Mouse (Mus musculus) naive thymus-derived CD4-positive, alpha-beta T cell, adult 2 months (primary cell): ENCODE measurements around the gene Acsm1.

Source experiments
- DNase-seq: peaks from one replicate; pipeline ENCODE4 v3.0.0-alpha.2; 2011; ENCODE audit warnings: low read depth

The Acsm1 gene

GRCm38 (mm10) chr7:119670925-119671324 lies 64.1 kb downstream of the Acsm1 start:
- no peak for DNase-seq

GRCm38 (mm10) chr7:119673465-119673864 lies 66.6 kb downstream of the Acsm1 start:
- peak; percentile 58 for DNase-seq

GRCm38 (mm10) chr7:119680107-119680506 lies 73.3 kb downstream of the Acsm1 start:
- no peak for DNase-seq

DNA sequence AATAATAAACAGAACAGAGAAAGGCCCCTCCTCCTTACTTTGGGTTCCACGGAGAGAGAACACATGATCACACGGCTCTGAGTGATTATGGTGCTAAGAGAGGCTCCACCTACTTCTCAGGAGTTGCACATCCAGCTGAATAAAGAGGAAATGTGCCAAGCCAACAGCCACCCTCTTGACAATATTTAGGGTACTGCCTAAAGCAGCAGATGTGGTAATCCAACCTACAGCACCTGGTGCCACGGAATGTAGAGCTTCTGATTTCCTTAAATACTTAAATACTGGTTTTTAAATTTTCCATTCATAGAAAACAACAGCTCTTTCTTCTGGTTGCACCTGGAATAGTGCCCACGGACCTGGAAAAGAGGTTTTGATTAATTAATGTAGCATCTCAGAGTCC lies 75.9 kb downstream of the Acsm1 start:
- DNase-seq = no peak

DNA sequence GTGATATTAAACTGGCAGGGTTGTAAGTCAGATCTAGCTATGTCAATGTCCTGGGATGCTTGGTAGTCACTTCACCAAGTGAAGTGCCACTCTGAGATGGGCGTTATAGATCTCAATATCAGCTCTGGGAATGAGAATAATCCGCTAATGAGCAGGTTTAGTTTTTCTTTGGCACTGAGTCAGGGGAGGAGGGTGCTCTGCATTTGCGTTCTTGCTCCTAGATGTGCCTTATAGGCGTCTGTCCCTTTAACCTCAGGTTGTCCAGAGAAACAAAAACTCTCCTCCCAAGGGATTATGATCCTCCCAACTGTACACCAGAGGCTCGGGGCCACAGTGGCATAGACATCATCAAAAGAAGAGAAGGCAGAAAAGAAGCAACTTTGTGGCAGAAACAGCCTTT lies 82.9 kb downstream of the Acsm1 start, which contains the start of gene Acsm4:
TSS of gene Acsm4 (plus strand) at position 301 of the 400 bp plus-strand sequence.
- no peak for DNase-seq

DNA sequence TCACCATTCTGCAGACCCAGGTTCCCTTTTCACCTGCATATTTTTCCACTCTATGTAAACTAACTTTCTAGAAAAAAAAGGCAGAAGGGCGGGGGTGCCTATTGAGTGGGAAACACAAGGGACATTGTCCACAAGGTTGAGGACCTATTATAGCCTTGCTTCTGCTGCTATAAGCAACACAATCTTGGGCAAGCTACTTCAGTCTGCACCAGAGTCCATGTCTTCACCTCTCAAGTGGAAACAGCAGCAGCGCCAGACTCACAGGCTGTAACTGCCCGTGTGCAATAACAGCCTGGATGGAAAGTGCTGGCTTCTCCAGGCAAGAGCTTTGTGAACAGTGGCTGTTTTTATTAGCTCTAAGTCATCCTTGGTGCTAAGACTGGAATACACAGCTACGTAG lies 85.5 kb downstream of the Acsm1 start:
- no peak for DNase-seq

GRCm38 (mm10) chr7:119694926-119695325 lies 88.1 kb downstream of the Acsm1 start:
- DNase-seq = no peak
